Mouse (Mus musculus) heart, embryonic 14.5 days (tissue): ENCODE data around the gene Tnfrsf21. TPM values are rescaled to one million over a fixed set of nuclear protein-coding genes. Genes with fewer than 3 reads are reported as not detected.

Source experiments
- ATAC-seq: fragments of 200-750 bp; cut with Nextera tagmentation; 2 replicates; pipeline ENCODE4 v1.8.0; 2017; ENCODE audit warnings: low read depth, moderate TSS enrichment; ENCODE audit not compliant: insufficient number of reproducible peaks, insufficient read depth, low FRiP score
- H3K27ac ChIP-seq, 2 experiments: fragments of 200-500 bp in 1 of 2; fragments of 300-500 bp in 1 of 2; sonication (generic) in 1 of 2; replicated peaks in 1 of 2; 2 replicates each; pipeline ENCODE4 v1.5.1; 2012 to 2014; ENCODE audit warnings: low read depth in 2 of 2, low read length in 2 of 2, control low read depth in 1 of 2, mild to moderate bottlenecking in 1 of 2, mixed read lengths in 1 of 2; ENCODE audit not compliant: control insufficient read depth in 1 of 2, insufficient read depth in 1 of 2
- H3K27me3 ChIP-seq: fragments of 300-500 bp; sonication (generic); 2 replicates; pipeline ENCODE4 v1.6.1; 2014; ENCODE audit warnings: mild to moderate bottlenecking, low read length, control low read depth; ENCODE audit not compliant: control insufficient read depth, insufficient read depth
- H3K36me3 ChIP-seq: fragments of 300-500 bp; sonication (generic); 2 replicates; pipeline ENCODE4 v1.6.1; 2014; ENCODE audit warnings: mild to moderate bottlenecking, control low read depth, low read length, mixed read lengths; ENCODE audit not compliant: control insufficient read depth, insufficient read depth
- H3K4me1 ChIP-seq, 2 experiments: fragments of 200-500 bp in 1 of 2; fragments of 300-500 bp in 1 of 2; sonication (generic) in 1 of 2; 2 replicates each; pipeline ENCODE4 v1.6.1; 2012 to 2014; ENCODE audit warnings: low read length in 2 of 2, control low read depth in 1 of 2, mixed read lengths in 1 of 2; ENCODE audit not compliant: control insufficient read depth in 2 of 2, insufficient read depth in 2 of 2
- H3K4me2 ChIP-seq: fragments of 300-500 bp; sonication (generic); 2 replicates; pipeline ENCODE4 v1.6.1; 2014; ENCODE audit warnings: mild to moderate bottlenecking, low read length
- H3K4me3 ChIP-seq, 2 experiments: fragments of 200-500 bp in 1 of 2; fragments of 300-500 bp in 1 of 2; sonication (generic) in 1 of 2; 2 replicates each; pipeline ENCODE4 v1.5.1; 2012 to 2014; ENCODE audit warnings: low read length in 2 of 2, mild to moderate bottlenecking in 2 of 2, control low read depth in 1 of 2, low read depth in 1 of 2, moderate library complexity in 1 of 2; ENCODE audit not compliant: control insufficient read depth in 1 of 2, insufficient read depth in 1 of 2
- H3K9ac ChIP-seq: fragments of 300-500 bp; sonication (generic); 2 replicates; pipeline ENCODE4 v1.6.1; 2014; ENCODE audit warnings: mild to moderate bottlenecking, low read length
- H3K9me3 ChIP-seq: fragments of 300-500 bp; sonication (generic); 2 replicates; pipeline ENCODE4 v1.6.1; 2016; ENCODE audit warnings: low read length, control low read depth; ENCODE audit not compliant: control insufficient read depth
- WGBS: fragments of 180-500 bp; shearing (Covaris S2); extraction: QIAGEN DNeasy Blood & Tissue Kit; methylation state at CpG from one replicate; pipeline ENCODE4 v1.1.7; 2014; 5-methylcytosine and 5-hydroxymethylcytosine counted together
- polyA plus RNA-seq: library from polyadenylated mRNA; unstranded; fragments of >200 nt; fragmentation: Nextera tagmentation; extraction: Ambion mirVana; gene quantifications from 2 replicates; pipeline ENCODE4 v1.2.1, GENCODE M21; 2014

Tnfrsf21 gene
- polyA plus RNA-seq, 1 experiment from 2014 or later: 9.6 TPM

DNA sequence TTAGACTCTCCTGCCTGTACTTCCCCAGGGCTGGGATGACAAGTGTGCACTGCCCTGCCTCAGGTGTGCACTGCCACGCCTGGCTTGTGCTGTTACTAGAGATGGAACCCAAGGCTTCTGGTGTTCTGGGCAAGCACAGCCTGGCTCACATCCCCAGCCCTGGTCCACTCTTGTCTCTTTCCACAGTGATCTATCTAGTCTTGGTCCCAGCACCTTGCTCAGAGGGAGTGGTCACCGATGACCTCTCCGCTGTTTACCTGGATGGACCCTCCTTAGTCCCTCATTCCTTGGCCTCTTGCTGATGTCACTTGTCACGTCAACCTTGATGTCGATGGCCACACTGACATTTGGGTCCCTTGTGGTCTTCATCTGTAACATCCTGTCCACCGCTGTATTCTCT is 98.6 kb downstream of the Tnfrsf21 start:
- Histone ChIP-seq H3K4me3 (no peak overlapping the region), H3K4me1 (no peaks in the 10 kb centered on the region), H3K27me3 (no peaks in the 10 kb centered on the region), H3K36me3 (no peaks in the 10 kb centered on the region), H3K9me3 (no peaks in the 10 kb centered on the region), H3K4me2 (no peak overlapping the region), H3K27ac (no peak overlapping the region), H3K9ac (no peak overlapping the region)
- no peak for ATAC-seq
- WGBS: 90% methylated on average over 6 of the region's 6 CpGs

DNA sequence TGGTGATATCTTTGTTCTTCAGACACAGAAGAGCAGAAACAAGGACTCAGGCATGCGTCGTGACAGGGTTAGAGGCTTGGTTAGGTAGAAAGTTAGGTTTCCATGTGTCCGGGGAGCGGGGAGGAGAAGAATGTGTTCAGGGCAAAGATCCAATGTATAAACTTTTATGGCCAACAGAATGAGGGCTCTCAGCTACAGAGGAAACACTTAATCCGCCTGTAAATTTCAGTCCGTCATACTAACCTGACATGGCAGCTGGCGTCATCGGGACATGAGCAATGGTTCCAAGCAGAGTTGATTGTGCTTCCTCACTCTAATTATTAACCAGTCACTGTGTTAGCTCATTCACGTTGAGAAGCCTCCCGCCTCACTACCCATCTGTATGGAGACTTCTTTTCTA is 100.4 kb downstream of the Tnfrsf21 start:
- ATAC-seq: no peak
- H3K36me3 ChIP-seq: no peaks in the 10 kb centered on the region
- 77% methylated on average over 10 of the region's 10 CpGs for WGBS
- no peak overlapping the region for H3K9ac ChIP-seq
- no peak overlapping the region for H3K27ac ChIP-seq
- no peak overlapping the region for H3K4me2 ChIP-seq
- no peaks in the 10 kb centered on the region for H3K27me3 ChIP-seq
- H3K4me1 ChIP-seq: no peaks in the 10 kb centered on the region
- H3K9me3 ChIP-seq: no peaks in the 10 kb centered on the region
- no peak overlapping the region for H3K4me3 ChIP-seq

DNA sequence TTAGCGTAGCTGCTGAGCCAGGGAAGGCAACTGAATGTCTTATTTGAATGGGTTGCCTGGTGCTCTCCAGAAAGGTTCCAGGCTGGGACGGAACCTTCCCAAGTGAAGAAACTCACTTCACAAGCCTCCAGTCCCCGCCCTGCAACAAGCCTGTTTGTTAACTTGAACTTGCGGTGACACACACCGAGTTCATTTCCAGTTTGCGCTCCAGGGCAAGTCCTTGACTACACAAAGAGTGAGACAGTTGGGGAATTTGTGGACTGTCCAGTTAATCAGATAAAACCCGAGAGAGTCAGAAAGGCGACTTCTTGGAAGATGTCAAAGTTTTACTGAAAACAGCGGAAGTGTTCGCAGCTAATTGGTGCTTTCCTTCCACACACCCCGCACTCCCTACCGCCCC is 103.1 kb downstream of the Tnfrsf21 start:
- H3K4me1 ChIP-seq: no peaks in the 10 kb centered on the region
- H3K27ac ChIP-seq: no peak overlapping the region
- H3K27me3 ChIP-seq: no peaks in the 10 kb centered on the region
- H3K4me3 ChIP-seq: no peak overlapping the region
- H3K36me3 ChIP-seq: no peaks in the 10 kb centered on the region
- whole genome bisulfite sequencing: 67% methylated on average over 12 of the region's 12 CpGs
- ATAC-seq: no peak
- no peak overlapping the region for H3K9ac ChIP-seq
- peaks cover 4% of the 10 kb centered on the region; the same call in 1 of the 2 replicates for H3K9me3 ChIP-seq
- H3K4me2 ChIP-seq: no peak overlapping the region

DNA sequence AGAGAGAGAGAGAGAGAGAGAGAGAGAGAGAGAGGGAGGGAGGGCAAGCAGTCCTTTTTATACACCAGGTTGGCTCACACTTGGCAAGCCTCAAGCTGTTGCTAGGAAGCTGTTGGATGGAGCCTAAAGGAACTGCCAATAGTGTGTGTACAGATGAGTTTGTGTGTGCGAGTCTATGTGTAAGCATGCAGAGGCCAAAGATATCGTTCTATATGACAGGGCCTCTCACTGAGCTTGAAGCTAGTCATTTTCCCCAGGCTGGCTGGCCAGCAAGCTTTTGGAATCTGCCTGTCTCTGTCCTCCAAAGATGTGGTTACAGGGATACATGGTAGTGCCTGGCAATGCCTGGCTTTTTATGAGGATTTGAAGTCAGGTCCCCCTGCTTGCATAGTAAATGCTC is 104.7 kb downstream of the Tnfrsf21 start:
- Histone ChIP-seq H3K27me3 (no peaks in the 10 kb centered on the region), H3K9me3 (peaks cover 4% of the 10 kb centered on the region; the same call in 1 of the 2 replicates), H3K36me3 (no peaks in the 10 kb centered on the region), H3K4me3 (no peak overlapping the region), H3K4me2 (no peak overlapping the region), H3K27ac (no peak overlapping the region), H3K4me1 (no peaks in the 10 kb centered on the region), H3K9ac (no peak overlapping the region)
- ATAC-seq: no peak
- 72% methylated on average over 2 of the region's 2 CpGs for whole genome bisulfite sequencing

DNA sequence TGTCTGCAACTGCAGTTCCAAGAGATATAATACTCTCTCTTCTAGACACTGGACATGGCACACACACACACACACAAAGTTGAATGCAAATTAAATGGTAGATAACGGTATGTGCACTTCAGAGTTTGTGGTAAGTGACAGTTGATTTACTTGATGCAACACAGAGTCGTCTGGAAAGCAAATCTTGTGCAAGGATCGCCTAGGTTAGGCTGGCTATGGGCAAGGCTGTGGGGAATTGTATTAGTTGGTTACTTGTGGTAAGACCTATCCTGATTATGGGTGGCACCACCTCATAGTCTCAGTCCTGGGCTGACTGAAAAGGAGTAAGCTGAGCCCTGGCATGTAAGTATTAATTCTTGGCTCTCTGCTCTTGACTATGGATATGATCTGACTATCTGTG is 112.0 kb downstream of the Tnfrsf21 start:
- Histone ChIP-seq H3K4me1 (no peaks in the 10 kb centered on the region), H3K4me3 (no peak overlapping the region), H3K9me3 (peaks cover 4% of the 10 kb centered on the region; the same call in 1 of the 2 replicates), H3K36me3 (no peaks in the 10 kb centered on the region), H3K27ac (no peak overlapping the region), H3K27me3 (no peaks in the 10 kb centered on the region), H3K9ac (no peak overlapping the region), H3K4me2 (no peak overlapping the region)
- WGBS: 50% methylated on average over 3 of the region's 3 CpGs
- no peak for ATAC-seq

DNA sequence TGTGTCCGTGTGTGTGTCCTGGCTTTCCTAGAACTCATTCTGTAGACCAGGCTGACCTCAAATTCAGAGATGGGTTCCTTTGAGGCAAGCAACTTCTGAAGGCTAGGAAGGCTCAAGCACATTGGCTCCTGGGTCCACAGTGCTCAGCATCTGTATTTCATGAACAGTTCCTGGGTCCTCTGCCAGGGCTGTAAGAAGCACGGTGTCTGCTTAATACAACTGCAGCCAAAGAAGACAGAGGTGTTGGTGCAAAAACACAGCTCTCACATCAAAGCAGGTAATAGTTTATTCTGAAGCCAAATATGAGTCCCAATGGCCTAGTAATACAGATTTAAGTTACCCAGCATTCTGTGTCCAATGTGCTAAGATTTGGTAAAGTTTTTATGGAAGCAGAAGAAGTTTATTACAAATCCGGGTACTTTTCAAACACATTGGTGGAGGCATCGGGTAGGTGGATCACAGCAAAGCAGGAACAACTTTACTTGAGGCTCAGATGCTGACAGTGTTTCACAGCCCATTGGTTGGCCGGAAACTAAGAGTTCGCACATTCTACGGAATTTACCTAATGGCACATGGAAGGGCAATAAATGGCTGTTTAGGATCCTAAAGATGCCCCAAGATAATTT is 112.7 kb downstream of the Tnfrsf21 start:
- 89% methylated on average over 6 of the region's 7 CpGs for WGBS
- H3K27me3 ChIP-seq: no peaks in the 10 kb centered on the region
- no peaks in the 10 kb centered on the region for H3K36me3 ChIP-seq
- no peak overlapping the region for H3K9ac ChIP-seq
- ATAC-seq: no peak
- H3K27ac ChIP-seq: no peak overlapping the region
- no peaks in the 10 kb centered on the region for H3K4me1 ChIP-seq
- no peak overlapping the region for H3K4me2 ChIP-seq
- no peak overlapping the region for H3K4me3 ChIP-seq
- H3K9me3 ChIP-seq: peaks cover 3% of the 10 kb centered on the region; the same call in 1 of the 2 replicates

DNA sequence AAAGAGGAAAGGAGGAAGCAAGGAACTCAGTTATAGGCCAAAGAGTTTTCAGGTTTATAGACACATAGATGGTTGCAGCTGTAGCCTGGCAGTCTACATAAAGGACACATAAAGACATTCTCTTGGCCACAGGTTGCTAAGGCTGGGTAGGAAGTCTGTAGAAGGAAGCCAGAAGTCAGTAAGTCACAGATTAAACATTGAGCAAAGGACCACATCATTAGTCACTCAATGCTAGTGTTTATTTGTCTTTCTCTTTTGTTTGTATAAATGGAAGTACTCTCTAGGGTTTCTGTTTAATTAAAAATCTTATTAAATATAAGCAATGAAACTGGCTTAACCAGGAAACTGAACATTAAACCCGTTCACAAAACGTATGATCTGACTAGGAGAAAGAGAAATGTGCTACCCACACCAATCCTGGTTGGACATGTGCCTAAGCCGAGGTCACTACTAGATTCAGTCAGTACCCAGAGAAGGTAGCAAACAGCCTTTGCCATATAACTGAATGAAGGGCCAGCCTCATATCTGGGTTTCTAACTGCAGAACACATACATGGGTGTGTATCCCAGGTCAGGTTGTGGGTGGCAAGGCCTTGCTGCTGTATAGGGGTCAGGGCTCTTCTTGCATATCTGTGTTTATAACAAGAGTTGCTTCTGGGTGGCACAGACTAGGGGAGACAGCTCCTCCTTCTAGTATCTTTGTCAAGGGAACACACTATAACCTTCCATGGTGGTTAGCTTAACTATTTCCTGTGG is 113.9 kb downstream of the Tnfrsf21 start:
- no peaks in the 10 kb centered on the region for H3K9me3 ChIP-seq
- WGBS: 82% methylated on average over 3 of the region's 3 CpGs
- H3K4me2 ChIP-seq: no peak overlapping the region
- no peaks in the 10 kb centered on the region for H3K27me3 ChIP-seq
- no peak overlapping the region for H3K9ac ChIP-seq
- H3K27ac ChIP-seq: no peak overlapping the region
- no peak for ATAC-seq
- H3K4me3 ChIP-seq: no peak overlapping the region
- H3K36me3 ChIP-seq: no peaks in the 10 kb centered on the region
- H3K4me1 ChIP-seq: no peaks in the 10 kb centered on the region
